ENCODE assay signal across 1 mouse cellular context in the genomic region with DNA sequence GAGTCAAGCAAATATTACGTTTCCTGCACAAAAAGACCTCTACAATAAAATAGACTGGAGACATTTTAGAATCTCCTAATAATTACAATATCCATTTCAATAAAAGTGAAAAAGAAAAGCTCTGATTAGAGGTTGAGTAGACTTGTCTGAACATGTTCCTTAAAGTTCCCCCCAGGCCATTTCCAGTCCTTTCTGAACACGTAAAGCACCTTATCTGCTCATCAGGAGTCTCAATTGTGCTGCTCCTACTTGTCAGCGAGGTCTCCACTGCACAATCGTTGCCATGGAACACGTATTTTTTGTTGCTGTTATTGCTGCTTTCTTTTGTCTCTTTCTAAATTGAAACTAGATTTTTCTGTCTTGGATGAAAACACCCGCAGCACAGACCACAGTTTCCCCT.
TF ChIP-seq lines count a peak whose summit lies in the region.

No protein-coding gene starts in this region.

TF ChIP-seq in myocyte, 11 proteins besides CTCF, POLR2A, EP300 and RAD21:
- TF ChIP-seq MYOG (IDR thresholded peaks at IDR 0.05; ENCODE audit: control insufficient read depth in 1 of 3, insufficient read depth in 1 of 3, insufficient read length in 2 of 3, low read depth in 2 of 3) (no peak), POLR2AphosphoS2 (IDR thresholded peaks at IDR 0.05; ENCODE audit: insufficient read length, low read depth) (no peak), REST (IDR thresholded peaks at IDR 0.05; ENCODE audit: insufficient read depth, insufficient read length) (no peak), MYOD1 (IDR thresholded peaks at IDR 0.05; ENCODE audit: control insufficient read depth in 1 of 3, insufficient read length in 2 of 3, low read depth in 2 of 3) (no peak), TCF3 (IDR thresholded peaks at IDR 0.05; ENCODE audit: insufficient read length, low read depth) (no peak), TCF12 (IDR thresholded peaks at IDR 0.05; ENCODE audit: insufficient read depth, poor library complexity, severe bottlenecking) (no peak)
